Mouse (Mus musculus) adrenal gland, adult (tissue): Measurements from ENCODE around the gene Ptafr.
A peak's percentile ranks its signal among the peaks of the same experiment; 100 is the strongest.
"Not testable (repeated sequence)": the region's sequence is repeated elsewhere in the genome, so short reads cannot be mapped to it uniquely, and the experiment has no call there.

Experiments used
- DNase-seq, 2 experiments: peaks; one replicate each; pipeline ENCODE4 v3.0.0; 2022 to 2023; ENCODE audit warnings: low spot score in 1 of 2; ENCODE audit not compliant: inconsistent age in 2 of 2

Ptafr gene

DNA sequence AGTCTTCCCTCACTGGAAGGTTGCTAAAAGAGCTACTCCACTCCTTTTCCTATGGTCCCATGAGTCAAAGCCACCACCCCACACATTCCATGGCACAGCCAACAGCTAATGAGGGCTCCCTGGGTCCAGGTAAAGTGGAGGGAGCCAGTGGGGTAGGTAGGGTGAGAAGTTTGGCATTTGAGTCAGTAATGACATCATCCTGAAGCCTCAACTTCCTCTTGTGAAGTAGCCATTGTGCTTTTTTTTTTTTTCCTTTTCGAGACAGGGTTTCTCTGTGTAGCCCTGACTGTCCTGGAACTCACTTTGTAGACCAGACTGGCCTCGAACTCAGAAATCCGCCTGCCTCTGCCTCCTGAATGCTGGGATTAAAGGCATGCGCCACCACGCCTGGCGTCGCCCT lies 8.3 kb upstream of the Ptafr start:
- not testable (repeated sequence) for DNase-seq

DNA sequence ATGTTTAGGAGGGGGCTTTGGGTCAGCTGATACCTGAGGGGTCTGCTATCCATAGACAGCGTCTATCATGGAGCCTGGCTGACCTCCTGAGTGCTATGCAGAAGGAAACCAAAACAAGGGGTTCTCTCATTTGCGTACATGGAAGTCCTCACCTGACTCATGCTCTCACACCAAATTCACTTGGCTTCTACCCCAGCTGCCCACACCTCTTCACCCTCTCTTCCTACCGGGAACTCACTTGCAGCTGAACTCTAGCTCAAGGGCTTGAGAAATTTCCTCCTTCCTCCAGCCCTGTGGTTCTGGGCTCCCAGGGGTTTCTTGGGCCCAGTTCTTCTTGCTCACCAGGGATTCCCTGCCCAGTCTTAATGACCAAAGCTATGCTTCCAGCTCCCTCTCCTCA lies 606 bp upstream of the Ptafr start:
- no peak for DNase-seq

DNA sequence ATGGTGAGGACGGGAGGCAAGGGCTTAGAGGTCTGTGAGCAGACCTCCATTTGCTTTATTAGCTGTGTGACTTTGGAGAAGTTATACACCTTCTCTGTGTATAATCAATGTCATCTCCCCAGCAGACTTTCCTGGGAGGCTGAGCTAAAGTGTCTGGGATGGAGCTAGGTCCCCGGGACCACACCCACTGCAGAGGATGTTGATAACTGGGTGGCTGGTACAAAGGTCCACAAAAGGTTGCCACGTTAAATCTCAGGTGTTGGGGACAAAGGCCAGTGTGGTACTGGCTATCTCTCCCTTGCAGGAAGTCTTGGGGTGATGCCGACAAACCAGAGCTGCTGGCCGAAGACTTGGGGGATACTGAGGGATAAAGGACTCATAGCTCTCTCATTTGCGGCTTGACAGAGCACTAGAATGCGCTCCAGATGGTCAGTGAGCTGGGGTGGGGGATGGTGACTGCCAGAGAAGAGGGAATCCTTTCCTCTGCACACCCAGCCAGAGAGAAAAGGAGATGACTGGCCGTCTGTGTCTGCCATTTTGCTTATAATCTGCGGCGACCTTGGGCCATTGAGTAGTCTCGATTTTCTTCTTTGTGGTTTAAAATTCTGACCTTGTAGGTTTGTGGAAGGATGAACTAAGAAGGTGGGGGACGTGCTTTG lies 1.4 kb downstream of the Ptafr start:
- no peak for DNase-seq

DNA sequence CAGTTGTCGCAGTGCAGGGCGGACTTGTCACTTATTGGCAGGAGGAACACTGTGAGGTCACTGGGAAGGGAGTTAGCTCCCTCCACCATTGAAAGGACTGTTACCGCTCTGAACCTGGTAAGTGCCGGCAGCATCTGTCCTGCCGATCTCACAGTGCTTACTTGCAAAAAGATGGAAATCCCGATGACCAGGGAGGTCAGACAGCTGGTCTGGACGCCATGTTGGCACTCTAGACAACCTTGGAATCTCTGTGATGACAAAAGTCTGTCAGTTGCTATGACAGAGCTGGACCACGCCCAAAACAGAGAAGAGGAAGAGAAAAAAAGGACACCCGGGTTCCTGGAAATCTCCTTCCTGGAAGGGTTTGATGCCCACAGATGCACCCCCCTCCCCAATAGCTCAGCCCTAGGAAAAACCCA lies 3.5 kb downstream of the Ptafr start:
- peak in 1 of 2 experiments; percentile 80 for DNase-seq

DNA sequence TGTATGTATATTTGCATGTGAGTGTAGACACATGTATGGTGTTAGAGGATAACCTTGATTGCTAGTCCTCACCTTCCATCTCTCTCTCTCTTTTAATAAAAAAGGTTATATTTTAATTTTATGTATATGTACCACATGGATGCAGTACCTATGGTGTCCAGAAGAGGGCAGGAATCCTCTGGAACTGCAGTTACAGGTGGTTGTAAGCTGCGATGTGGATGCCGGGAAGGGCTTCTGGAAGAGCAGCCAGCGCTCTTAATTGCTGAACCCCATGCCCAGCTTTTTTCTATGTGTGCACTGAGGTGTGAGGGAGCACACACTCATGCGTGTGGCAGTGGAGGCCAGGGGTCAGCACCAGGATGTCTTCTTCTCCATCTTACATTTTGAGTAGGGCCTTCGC lies 5.2 kb downstream of the Ptafr start:
- DNase-seq = no peak

DNA sequence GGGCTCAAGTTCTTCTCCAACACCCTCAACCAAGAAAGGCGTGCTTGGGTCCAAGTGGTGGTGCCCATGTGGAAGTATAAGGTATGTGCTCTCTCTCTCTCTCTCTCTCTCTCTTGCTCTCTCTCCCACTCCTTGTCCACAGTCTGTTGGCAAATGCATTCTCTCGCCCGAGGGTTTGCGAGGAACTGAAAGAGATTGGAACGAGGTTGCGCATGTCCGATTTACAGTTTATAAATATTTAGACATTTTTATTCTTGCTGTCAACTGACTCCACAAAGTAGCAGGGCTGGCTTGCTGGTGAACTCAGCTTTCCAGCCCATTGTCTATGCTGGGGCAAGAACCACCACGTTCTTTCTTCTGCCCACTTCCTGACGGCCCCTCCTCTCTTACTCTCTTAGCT lies 7.3 kb downstream of the Ptafr start:
- DNase-seq = no peak

DNA sequence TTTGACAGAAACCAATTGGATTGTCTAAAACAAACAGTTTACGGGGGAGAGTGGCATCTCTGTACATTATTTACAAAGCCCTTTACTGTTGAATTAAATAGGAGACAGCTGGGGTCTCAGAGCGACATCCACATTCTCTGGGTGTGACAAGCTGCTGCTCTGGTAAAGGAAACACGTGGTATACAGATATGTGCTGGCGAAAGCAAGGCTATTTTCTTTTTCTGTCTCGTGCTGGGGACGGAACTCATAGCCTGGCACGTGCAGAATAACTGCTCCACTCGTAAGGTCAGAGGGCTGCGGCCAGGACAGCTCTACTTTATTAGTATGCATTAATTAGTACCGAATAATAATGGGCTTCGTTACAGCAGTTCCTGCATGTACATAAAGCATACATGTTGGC lies 9.5 kb downstream of the Ptafr start:
- no peak for DNase-seq

DNA sequence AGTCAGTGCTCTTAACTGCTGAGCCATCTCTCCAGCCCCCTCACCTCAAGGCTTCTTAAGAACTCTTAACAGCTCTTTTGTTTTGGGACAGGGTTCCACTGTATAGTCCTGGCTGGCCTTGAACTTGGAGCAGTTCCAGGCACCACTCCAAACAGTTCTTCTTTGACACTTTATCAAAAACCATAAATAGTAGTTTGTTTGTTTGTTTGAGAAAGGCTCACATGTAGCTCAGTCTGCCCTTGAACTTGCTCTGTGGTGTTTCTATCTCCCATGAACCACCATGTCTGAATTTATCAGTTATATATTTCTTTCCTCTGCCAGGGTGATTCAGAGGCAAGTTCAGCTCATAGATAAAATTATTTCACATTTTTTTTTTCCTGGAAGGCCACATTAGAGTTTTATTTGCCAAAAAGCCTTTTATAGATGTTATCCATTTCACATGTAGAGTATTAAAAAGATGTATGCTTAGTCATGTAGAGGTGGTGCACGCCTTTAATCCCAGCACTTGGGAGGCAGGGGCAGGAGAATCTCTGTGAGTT lies 11.0 kb downstream of the Ptafr start:
- peak in 1 of 2 experiments; percentile 55 for DNase-seq

DNA sequence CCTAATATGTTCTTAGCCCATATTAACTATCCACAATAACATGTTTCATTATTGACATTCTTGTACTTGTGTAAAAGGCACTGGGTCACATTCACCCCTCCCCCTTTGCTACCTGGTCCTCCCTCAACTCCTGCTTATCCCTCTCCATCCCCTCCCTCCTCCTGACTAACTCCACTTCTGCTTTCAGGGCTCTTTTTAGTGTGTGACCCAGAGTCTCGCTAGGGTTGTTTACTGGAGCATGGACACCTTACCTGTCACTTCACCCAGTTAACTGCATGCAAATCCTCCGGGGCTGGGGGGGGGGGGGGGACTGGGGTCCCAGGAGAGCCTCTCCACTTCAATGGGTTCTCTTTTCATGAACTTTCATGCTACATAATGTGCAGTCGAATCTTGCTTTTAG lies 19.9 kb downstream of the Ptafr start:
- no peak for DNase-seq

DNA sequence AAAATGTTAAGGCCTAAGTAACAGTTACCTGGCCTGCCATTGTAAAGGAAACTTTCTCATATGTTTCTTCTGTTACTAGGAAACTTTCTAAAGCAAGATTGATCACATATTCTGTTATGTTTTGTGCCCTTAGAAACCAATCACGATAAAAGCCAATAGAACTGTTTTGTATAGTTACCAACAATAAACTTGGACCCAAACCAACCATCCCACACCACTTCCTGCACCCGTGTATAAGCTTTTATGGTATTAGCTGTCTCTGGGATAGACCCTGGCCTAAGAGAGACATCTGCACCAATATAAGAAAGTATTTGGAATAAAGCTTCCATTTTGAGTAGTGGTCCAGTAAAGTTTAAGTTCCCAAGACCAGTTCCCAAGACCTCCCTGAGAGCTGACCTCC lies 21.1 kb downstream of the Ptafr start:
- DNase-seq = no peak

DNA sequence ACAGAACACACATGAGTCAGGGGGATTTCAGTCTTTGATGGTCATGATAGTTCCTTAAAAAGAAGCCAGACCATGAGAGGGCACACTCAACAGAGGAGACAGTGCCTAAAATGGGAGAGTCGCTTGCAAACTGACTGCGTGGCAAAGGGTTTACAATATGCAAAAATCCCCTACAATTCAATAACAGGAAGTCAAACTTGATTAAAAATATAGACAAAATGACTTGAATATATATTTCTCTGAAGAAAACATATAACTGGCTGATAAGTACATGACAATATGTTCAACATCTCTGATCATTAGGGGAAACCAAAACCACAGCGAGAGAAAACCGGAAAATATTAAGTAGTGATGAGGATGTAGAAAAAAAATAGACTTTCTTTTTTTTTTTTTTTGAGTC lies 22.4 kb downstream of the Ptafr start:
- no peak for DNase-seq

DNA sequence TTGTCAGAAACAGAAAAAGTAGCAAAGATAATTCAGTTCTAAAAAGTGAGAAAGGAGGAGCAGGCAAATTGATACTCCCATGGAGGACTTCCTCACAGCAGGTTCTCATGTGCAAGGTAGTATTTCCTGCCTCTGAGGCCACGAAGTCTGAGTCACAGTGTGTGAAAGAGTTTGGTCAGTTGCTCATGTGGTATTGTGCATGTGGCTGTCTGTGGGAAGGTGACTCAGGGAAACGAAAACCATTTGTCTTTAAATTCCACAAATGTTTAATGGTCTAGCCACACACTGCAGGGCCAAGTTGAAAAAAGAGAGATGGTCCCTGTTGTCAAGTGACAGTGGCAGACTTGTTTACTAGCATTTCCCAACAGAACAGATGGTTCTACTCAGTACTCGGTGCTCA lies 24.6 kb downstream of the Ptafr start:
- DNase-seq = no peak

DNA sequence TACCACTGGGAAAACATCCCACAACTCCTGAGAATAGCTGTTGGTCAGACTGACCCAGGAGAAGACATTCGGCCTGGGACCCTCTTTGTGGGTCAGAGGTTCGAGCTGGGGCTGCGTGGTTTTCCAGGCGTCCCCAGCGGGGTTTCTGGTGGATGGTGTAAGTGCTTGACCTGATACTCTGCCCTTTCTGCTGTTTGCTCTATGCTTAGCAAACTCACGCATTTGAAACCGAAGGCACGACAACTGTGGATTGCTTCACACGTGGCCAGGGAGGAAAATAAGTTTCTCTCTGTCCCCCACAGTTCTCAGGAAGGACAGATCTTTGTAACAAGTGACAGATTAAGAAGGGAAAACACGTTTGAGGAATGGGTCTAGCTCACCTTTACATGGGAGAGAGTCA lies 26.8 kb downstream of the Ptafr start:
- DNase-seq = no peak

DNA sequence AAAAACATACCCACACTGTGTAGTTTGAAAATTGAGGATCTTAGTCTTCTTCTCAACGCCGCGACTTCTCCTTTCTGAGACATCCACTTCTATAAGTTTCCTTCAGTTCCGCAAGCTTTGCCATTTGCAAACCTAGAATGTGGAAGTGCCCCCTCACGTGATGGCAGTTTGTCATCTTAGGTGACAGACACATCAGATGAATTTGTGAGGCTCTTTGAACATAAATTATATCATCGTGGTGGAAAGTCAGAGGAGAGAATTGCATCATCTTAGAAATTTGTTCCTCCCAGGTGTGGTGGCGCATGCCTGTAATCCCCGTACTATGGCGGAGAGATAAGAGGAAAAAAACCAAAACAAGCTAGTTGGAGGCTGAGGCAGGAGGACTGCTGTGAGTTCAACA lies 29.1 kb downstream of the Ptafr start:
- DNase-seq = no peak

DNA sequence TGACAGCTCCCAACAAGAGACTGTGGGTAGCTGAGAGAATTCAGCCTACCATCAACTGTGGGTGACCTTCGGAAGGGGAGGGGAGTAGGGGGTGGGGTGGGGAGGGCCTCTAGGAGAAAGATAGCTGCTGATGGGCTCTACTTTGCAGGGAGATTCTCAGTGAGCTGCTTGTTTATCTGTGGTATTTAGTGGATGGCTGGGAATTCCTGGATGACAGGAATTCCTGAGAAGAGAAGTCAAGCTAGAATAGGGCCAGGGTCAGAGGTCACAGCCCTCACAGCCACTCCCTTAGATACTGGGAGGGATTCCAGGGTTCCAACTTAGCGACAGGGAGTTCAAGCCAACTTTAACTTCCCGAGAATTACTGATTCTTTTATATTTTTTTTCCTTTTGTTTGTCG lies 30.3 kb downstream of the Ptafr start:
- no peak for DNase-seq

DNA sequence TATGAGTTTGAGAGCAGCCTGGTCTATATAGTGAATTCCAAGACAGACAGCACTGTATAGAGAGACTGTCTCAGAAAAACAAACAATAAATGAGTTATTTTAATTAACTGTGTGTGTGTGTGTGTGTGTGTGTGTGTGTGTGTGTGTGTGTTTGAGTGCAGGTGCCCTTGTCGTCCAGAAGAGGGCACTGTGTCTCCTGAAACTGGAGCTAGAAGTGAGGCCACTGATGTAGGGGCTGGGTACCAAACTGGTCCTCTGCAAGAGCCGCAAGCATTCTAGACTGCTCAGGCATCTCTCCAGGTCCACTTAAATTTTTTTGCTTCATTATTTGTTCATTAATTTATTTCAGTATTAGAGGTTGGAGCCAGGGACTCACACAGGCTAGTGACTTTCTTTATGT lies 35.0 kb downstream of the Ptafr start:
- DNase-seq = no peak

DNA sequence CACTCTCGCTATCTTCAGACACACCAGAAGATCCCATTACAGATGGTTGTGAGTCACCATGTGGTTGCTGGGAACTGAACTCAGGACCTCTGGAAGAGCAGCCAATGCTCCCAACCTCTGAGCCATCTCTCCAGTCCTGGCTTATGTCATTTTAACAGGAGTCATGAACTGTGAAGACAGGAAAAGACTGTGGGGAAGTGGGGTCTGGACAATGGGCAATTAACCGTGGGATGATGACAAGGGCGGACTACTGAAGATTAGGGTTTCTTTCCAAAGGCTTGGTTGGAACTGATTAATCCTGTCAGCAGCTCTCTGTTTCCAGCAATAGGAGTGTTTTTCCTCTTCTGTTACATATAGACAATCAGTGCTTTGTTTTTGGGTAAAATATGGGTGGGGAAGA lies 35.9 kb downstream of the Ptafr start:
- DNase-seq = no peak

DNA sequence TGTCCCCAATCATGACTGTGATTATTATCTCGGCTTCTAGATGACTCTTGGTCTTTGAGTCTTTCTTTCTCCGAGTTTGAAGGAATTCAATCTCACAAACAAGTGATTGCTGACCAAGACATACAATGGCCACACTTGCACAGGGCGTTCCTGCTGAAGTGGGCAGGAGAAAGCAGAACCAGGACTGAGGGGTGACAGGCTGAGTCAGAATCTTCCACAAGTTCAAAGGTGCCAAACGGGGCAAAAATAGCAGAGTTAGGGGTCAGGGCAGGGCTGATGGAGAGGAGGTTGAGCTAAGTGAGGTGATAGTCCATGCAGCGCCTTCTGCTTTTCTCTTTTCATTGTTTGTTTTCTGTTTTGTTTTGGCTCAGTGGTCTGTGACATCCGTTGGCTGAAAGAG lies 36.6 kb downstream of the Ptafr start:
- DNase-seq = no peak

DNA sequence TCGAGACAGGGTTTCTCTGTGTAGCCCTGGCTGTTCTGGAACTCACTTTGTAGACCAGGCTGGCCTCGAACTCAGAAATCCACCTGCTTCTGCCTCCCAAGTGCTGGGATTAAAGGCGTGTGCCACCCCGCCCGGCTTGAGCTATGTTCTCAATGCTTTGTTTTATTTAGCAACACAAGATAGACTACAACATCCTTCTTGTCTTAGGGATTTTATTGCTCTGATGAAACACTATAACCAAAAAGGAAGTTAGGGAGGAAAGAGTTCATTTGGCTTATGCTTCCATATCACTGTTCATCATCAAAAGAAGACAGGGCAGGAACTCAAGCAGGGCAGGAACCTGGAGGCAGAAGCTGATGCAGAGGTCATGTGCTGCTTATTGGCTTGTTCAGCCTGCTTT lies 37.4 kb downstream of the Ptafr start:
- DNase-seq = not testable (repeated sequence)

DNA sequence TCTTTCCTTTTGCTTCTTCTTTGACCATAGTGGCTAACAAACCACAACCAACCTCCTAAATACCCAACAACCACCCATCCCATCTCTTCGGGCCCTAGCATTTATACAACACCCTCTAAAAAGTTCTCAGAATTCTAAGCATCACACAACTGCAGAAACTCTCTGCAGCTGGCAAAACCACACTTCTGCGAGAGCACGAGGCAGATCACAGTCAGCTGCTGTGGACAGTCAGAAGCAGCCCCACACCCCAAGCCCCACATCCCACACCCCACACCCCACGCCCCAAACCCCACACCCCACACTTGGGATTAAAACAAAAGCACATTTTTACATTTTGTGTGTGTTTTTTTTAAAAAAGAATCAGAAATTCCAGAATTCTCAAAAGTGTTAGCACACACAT lies 39.6 kb downstream of the Ptafr start:
- no peak for DNase-seq

DNA sequence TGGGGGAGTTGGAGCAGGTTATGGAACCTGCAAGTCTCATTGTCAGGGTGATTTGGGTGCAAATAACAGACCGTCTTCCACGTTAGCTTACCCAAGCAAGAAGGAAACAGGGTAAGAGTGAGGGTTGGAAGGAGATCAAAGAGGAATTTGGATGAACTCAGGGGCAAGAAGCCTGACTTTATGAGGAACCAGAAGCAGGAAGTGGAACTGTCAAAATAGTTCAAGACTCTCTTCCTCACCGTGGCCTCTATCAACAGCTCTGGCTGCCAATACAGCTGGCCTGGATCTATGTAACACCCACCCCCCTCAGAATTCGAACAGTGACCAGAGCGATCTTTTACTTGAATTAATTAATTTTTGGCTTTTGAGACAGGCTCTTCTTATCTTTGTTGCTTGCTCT lies 41.9 kb downstream of the Ptafr start:
- DNase-seq = peak in 1 of 2 experiments; percentile 44

DNA sequence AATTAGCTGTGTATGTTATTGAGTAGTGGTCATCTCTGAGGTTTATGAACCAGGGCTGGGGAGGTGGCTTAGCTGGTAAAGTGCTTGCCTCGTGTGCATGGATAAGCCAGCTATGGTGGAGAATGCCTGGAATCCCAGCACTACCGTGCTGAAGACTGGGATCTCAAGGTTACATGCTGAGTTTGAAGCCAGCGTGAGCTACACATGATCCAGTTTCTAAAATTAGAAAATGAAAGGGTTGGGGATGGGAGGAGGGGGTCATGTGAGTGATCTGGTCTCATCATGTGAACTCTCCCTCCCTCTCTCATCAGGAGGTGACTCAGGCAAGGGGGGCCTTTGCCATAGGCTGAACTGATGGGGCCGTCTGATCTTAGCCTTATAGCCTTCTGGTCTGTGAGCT lies 44.3 kb downstream of the Ptafr start:
- DNase-seq = peak in 1 of 2 experiments; percentile 48

DNA sequence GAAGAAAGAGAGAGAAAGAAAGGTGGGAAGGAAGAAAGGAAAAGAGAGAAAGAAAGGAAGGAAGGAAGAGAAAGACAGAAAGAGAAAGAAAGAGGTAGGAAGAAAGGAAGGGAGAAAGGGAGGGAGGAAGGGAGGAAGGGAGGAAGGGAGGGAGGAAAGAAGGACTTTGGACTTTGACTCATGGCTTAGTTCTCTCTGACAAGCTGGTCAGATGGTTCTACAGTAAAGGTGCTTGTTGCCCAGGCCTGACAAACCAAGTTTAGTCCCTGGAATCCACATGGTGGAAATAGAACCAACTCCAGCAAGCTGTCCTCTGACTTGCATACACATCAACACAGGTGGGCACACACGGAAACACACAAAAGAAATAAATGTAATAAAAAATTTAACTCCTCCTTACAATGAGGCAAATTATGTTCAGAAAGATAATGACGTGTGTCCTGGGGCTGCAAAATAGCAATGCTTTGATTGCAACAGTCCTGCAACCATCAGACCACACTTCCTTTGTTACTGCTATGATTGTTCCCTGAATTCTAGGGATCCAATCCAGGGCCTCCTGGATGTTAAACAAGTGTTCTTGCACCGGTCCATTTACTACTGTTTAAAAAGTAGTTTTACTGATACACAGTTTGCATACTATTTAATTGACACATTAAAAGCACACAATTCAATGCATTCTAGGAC lies 46.6 kb downstream of the Ptafr start:
- no peak for DNase-seq
